Mouse (Mus musculus) embryonic stem cell, embryonic (primary cell): Measurements from ENCODE around the gene Trdmt1.
"Not testable (repeated sequence)": the region's sequence is repeated elsewhere in the genome, so short reads cannot be mapped to it uniquely, and the experiment has no call there.

Source experiments
- CTCF ChIA-PET, 4 experiments: fragments of 300-600 bp in 2 of 4; fragments of 350-600 bp in 2 of 4; sonication (Branson Sonifier 250); formaldehyde crosslinking; loops; one replicate each; lab custom pipeline; 2022; ENCODE audit warnings: inconsistent platforms in 2 of 4; lab: Charles Lee
- POLR2A ChIA-PET, 4 experiments: fragments of 300-600 bp in 2 of 4; fragments of 350-600 bp in 2 of 4; sonication (Branson Sonifier 250); formaldehyde crosslinking; loops; one replicate each; lab custom pipeline; 2022; ENCODE audit warnings: antibody characterized with exemption in 4 of 4, inconsistent platforms in 1 of 4; lab: Charles Lee

Gene Trdmt1

GRCm38 (mm10) chr2:13544193-13544824, at the start of gene Trdmt1:
Gene Trdmt1 (minus strand): TSS chr2:13544668.
- ChIA-PET POLR2A (interaction anchor here in 3 of 4 experiments (0.6 to 2.4 kb wide), 22 partner anchors 9 to 621 kb away, joined by 3 to 25 read pairs (median 4); partner anchors contain the start of genes Vim (in 3 of the 3), Pter (in 1 of the 3) and Rsu1 (in 1 of the 3)), CTCF (interaction anchor here in 1 of 4 experiments (0.7 to 0.8 kb wide), 2 partner anchors 340 to 504 kb away, joined by 3 read pairs; no protein-coding TSS in a partner anchor)

DNA sequence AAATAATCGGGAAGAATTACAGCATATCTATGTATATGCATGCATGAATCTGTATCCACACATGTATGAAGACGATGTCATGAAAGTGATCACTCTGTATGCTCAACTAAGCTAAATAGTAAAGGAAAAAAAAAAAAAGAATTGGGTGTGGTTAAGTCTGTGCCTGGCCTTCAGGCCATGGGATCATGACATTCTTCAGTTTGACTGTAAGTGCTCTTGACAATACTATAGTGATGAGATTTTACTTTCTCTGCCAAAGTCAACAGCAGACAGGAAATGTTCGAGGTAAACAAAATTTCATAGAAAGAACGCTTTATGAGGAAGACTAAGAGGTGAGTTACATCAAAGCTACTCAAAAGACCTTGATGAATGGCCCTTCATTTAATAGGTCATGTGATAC, 48.9 kb upstream of the Trdmt1 start:
- CTCF ChIA-PET = interaction anchor here in 2 of 4 experiments (0.5 to 1.1 kb wide), 2 partner anchors 106 to 315 kb away, joined by 3 to 30 read pairs; no protein-coding TSS in a partner anchor
- POLR2A ChIA-PET = no interaction called here

DNA sequence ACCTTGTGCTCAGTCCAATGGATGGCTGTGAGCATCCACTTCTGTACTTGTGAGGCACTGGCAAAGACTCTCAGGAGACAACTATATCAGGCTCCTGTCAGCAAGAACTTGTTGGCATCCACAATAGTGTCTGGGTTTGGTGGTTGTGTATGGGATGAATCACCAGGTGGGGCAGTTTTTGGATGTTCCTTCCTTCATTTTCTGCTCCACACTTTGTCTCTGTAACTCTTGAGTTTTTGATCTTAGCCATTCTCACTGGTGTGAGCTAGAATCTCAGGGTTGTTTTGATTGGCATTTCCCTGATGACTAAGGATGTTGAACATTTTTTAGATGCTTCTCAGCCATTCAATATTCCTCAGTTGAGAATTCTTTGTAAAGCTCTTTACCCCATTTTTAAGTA, 39.3 kb upstream of the Trdmt1 start:
- POLR2A ChIA-PET = interaction anchor here in 1 of 4 experiments (0.7 kb wide), 1 partner anchor 10 kb away, joined by 3 read pairs; the partner anchor contains the start of gene Vim
- CTCF ChIA-PET = not testable (repeated sequence)

DNA sequence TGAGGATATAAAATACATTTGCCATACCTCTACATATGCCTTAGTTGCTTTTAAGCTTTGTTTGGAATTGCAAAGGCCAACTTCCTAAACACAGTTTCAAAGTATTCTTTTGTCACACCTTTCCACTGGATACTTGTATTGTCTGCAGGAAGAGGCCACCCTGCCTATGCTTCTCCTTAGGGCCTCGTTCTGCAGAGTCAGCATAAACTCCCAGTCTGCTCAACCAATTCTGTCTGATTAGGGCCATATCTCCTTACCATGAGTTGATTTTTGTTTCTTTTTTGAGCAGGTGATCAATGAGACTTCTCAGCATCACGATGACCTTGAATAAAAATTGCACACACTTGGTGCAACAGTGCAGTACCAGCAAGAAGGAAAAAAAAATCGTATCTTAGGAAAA, 37.7 kb upstream of the Trdmt1 start:
- ChIA-PET CTCF (interaction anchor here in 1 of 4 experiments (0.5 kb wide), 1 partner anchor 1016 kb away, joined by 4 read pairs; no protein-coding TSS in a partner anchor), POLR2A (no interaction called here)

- POLR2A ChIA-PET = interaction anchor here in 1 of 4 experiments (0.7 kb wide), 1 partner anchor 302 kb away, joined by 3 read pairs; no protein-coding TSS in a partner anchor
- CTCF ChIA-PET = interaction anchor here in 3 of 4 experiments (0.6 to 1.0 kb wide), 3 partner anchors 8 to 58 kb away, joined by 3 to 7 read pairs (median 4); no protein-coding TSS in a partner anchor
Measured at GRCm38 (mm10) chr2:13579991-13580390, 35.5 kb upstream of the Trdmt1 start.

DNA sequence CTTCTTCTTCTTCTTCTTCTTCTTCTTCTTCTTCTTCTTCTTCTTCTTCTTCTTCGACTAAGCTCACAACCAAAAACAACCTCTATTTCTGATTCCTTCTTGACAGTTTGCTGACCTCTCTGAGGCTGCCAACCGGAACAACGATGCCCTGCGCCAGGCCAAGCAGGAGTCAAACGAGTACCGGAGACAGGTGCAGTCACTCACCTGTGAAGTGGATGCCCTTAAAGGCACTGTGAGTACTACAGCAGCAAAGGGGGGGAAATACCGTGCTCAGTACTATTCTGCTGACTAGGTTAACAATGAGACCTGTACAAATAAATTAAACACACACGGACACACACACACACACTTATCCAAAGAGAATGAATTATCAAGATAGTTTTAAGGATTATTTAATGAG, 34.8 kb upstream of the Trdmt1 start:
- POLR2A ChIA-PET = interaction anchor here in 2 of 4 experiments (0.6 to 0.7 kb wide), 2 partner anchors 23 to 111 kb away, joined by 3 to 11 read pairs; no protein-coding TSS in a partner anchor

GRCm38 (mm10) chr2:13578473-13579152, 34.1 kb upstream of the Trdmt1 start:
- CTCF ChIA-PET = interaction anchor here in 1 of 4 experiments (0.6 kb wide), 1 partner anchor 281 kb away, joined by 4 read pairs; no protein-coding TSS in a partner anchor
- POLR2A ChIA-PET = interaction anchor here in 2 of 4 experiments (0.6 to 1.7 kb wide), 3 partner anchors 24 to 111 kb away, joined by 3 to 11 read pairs (median 4); no protein-coding TSS in a partner anchor

More for the DNA sequence above, 34.8 kb upstream of the Trdmt1 start:
- CTCF ChIA-PET = interaction anchor here in 1 of 4 experiments (0.5 to 0.6 kb wide), 2 partner anchors 33 to 281 kb away, joined by 3 to 4 read pairs; no protein-coding TSS in a partner anchor

DNA sequence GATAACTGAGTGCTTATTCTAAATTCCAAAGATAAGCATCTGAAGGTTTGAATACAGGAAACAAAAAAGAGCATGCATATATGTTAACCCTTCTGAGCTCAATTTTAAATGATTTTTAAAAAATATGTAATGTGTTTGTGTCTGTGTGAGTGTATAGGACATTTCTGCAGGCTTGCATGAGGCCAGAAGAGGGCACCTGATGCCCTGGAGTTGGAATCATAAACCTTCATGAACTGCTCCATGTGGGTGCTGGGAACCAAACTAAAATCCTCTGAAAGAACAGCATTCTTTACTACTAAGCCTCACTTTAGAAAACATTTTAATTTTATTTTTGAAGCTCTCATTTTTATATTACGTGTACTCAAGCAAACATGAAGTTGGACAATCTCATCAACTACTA, 32.9 kb upstream of the Trdmt1 start:
- CTCF ChIA-PET = no interaction called here

DNA sequence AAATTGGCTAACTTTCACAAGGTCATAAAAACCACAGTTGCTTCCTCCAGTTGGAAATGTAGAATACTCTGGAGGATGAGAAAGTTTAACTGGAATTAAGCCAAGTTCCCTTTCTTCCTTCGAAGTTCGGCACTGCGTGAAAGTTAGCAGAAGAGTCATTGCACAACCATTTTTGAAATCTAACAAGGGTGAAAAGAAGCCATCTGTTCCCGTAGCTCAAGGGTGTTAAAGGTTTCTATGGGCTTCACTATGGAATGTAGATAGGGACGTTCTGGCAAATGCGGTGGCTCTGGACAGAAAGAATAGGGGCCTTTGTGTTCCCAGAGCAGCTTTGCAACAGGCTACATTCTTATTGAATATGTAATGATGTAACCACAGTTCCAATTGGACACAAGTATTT, 31.5 kb upstream of the Trdmt1 start:
- POLR2A ChIA-PET = interaction anchor here in 2 of 4 experiments (1.8 to 3.1 kb wide), 2 partner anchors 30 to 32 kb away, joined by 5 to 25 read pairs; partner anchors contain the start of gene Trdmt1 (in 1 of the 2)
- CTCF ChIA-PET = interaction anchor here in 1 of 4 experiments (2.5 kb wide), 1 partner anchor 298 kb away, joined by 8 read pairs; no protein-coding TSS in a partner anchor

More for the DNA sequence above, 32.9 kb upstream of the Trdmt1 start:
- POLR2A ChIA-PET = interaction anchor here in 1 of 4 experiments (1.7 kb wide), 1 partner anchor 43 kb away, joined by 4 read pairs; no protein-coding TSS in a partner anchor

GRCm38 (mm10) chr2:13575287-13575801, 30.9 kb upstream of the Trdmt1 start:
- POLR2A ChIA-PET = interaction anchor here in 3 of 4 experiments (1.2 to 3.1 kb wide), 6 partner anchors 12 to 31 kb away, joined by 4 to 25 read pairs (median 6); partner anchors contain the start of gene Trdmt1 (in 2 of the 3)
- CTCF ChIA-PET = interaction anchor here in 3 of 4 experiments (0.6 to 2.5 kb wide), 3 partner anchors 111 to 298 kb away, joined by 4 to 8 read pairs (median 7); no protein-coding TSS in a partner anchor

DNA sequence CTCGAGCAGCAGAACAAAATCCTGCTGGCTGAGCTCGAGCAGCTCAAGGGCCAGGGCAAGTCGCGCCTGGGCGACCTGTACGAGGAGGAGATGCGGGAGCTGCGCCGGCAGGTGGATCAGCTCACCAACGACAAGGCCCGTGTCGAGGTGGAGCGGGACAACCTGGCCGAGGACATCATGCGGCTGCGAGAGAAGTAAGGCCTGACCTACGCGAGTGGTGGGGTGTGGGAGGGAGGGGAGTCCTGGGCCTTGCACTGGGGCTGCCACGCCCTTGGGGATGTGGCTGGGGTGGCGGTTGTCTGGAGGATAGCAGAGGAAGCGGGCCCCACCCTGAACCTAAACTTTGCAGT, 30.3 kb upstream of the Trdmt1 start:
- ChIA-PET POLR2A (interaction anchor here in 3 of 4 experiments (0.9 to 3.1 kb wide), 13 partner anchors 12 to 382 kb away, joined by 3 to 25 read pairs (median 4); partner anchors contain the start of gene Trdmt1 (in 2 of the 3)), CTCF (interaction anchor here (0.6 to 2.5 kb wide), 6 partner anchors 37 to 297 kb away, joined by 3 to 11 read pairs (median 7); no protein-coding TSS in a partner anchor)

DNA sequence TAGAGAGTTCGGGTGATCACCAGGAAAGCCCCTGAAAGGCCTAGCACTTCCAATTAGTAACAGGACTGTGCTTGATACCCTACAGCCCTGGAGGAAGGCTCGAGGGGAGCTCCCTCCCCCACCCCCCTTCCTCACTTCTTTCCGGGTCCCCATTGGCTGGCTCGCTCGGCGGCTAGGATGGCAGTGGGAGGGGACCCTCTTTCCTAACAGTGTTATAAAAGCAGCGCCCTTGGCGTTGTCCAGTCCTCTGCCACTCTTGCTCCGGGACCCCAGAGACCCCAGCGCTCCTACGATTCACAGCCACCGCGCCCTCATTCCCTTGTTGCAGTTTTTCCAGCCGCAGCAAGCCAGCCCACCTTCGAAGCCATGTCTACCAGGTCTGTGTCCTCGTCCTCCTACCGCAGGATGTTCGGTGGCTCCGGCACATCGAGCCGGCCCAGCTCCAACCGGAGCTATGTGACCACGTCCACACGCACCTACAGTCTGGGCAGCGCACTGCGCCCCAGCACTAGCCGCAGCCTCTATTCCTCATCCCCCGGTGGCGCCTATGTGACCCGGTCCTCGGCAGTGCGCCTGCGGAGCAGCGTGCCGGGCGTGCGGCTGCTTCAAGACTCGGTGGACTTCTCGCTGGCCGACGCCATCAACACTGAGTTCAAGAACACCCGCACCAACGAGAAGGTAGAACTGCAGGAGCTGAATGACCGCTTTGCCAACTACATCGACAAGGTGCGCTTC, 29.8 kb upstream of the Trdmt1 start:
- CTCF ChIA-PET = interaction anchor here (0.6 to 2.5 kb wide), 8 partner anchors 26 to 303 kb away, joined by 3 to 11 read pairs (median 5); partner anchors contain the start of gene Rsu1 (in 1 of the 4)

GRCm38 (mm10) chr2:13573408-13574065, 29.1 kb upstream of the Trdmt1 start, which contains the start of gene Vim:
Gene Vim (plus strand): TSS chr2:13573927.
- CTCF ChIA-PET = interaction anchor here (0.6 to 2.5 kb wide), 7 partner anchors 26 to 302 kb away, joined by 3 to 10 read pairs (median 3); partner anchors contain the start of gene Rsu1 (in 1 of the 4)
- POLR2A ChIA-PET = interaction anchor here in 3 of 4 experiments (0.6 to 3.1 kb wide), 20 partner anchors 10 to 472 kb away, joined by 3 to 25 read pairs (median 4); partner anchors contain the start of genes Rsu1 (in 2 of the 3) and Trdmt1 (in 2 of the 3)

More for the DNA sequence above, 29.8 kb upstream of the Trdmt1 start:
- POLR2A ChIA-PET = interaction anchor here in 3 of 4 experiments (0.6 to 3.1 kb wide), 22 partner anchors 9 to 382 kb away, joined by 3 to 25 read pairs (median 4); partner anchors contain the start of genes Rsu1 (in 2 of the 3) and Trdmt1 (in 2 of the 3)

- POLR2A ChIA-PET = interaction anchor here in 3 of 4 experiments (0.5 to 2.1 kb wide), 12 partner anchors 17 to 1873 kb away, joined by 3 to 10 read pairs (median 4); partner anchors contain the start of gene Trdmt1 (in 3 of the 3)
- CTCF ChIA-PET = interaction anchor here in 2 of 4 experiments (0.8 to 1.2 kb wide), 2 partner anchors 35 kb away, joined by 3 read pairs; no protein-coding TSS in a partner anchor
Measured at GRCm38 (mm10) chr2:13572647-13573407, 28.4 kb upstream of the Trdmt1 start.

- CTCF ChIA-PET = interaction anchor here in 3 of 4 experiments (0.6 to 1.2 kb wide), 4 partner anchors 34 to 297 kb away, joined by 3 to 7 read pairs (median 4); no protein-coding TSS in a partner anchor
- POLR2A ChIA-PET = interaction anchor here in 3 of 4 experiments (0.5 to 1.7 kb wide), 8 partner anchors 16 to 1872 kb away, joined by 3 to 10 read pairs (median 4); partner anchors contain the start of gene Trdmt1 (in 3 of the 3)
Measured at GRCm38 (mm10) chr2:13572101-13572553, 27.7 kb upstream of the Trdmt1 start.
